Mouse (Mus musculus): ENCODE measurements around the gene Card6. TPM values are rescaled to one million over a fixed set of nuclear protein-coding genes. Genes with fewer than 3 reads are reported as not detected.

Gene Card6
- polyA plus RNA-seq, 1 experiment from 2014 or later = 0.72 TPM

GRCm38 (mm10) chr15:5121535-5122313 lies 13.4 kb upstream of the Card6 start:
- Histone ChIP-seq H3K27me3 (replicated peaks; ENCODE audit: control insufficient read depth, insufficient read depth, low read length) (no peaks in the 10 kb centered on the region), H3K27ac (ENCODE audit: low read depth, low read length) (no peak overlapping the region), H3K9me3 (replicated peaks; ENCODE audit: control insufficient read depth, low read length) (no peaks in the 10 kb centered on the region), H3K36me3 (ENCODE audit: control insufficient read depth, insufficient read depth, low read length) (peaks cover 65% of the 10 kb centered on the region), H3K4me1 (ENCODE audit: control insufficient read depth, insufficient read depth, low read length) (peaks cover 9% of the 10 kb centered on the region), H3K4me2 (ENCODE audit: low read length) (no peak overlapping the region), H3K4me3 (ENCODE audit: low read depth, low read length) (no peak overlapping the region), H3K9ac (ENCODE audit: low read length) (no peak overlapping the region)
- ATAC-seq (no peak), DNase-seq (ENCODE audit: low spot score) (no peak)
- WGBS = 88% methylated on average over 12 of the region's 12 CpGs

GRCm38 (mm10) chr15:5119707-5120106 lies 11.4 kb upstream of the Card6 start:
- DNase-seq (ENCODE audit: low spot score) (no peak), ATAC-seq (no peak)
- no peaks in the 10 kb centered on the region for H3K27me3 ChIP-seq (replicated peaks; ENCODE audit: control insufficient read depth, insufficient read depth, low read length)
- no peak overlapping the region for H3K9ac ChIP-seq (ENCODE audit: low read length)
- H3K36me3 ChIP-seq (ENCODE audit: control insufficient read depth, insufficient read depth, low read length) = peaks cover 62% of the 10 kb centered on the region
- WGBS = 88% methylated on average over 2 of the region's 2 CpGs
- no peak overlapping the region for H3K27ac ChIP-seq (ENCODE audit: low read depth, low read length)
- peaks cover 14% of the 10 kb centered on the region for H3K4me1 ChIP-seq (ENCODE audit: control insufficient read depth, insufficient read depth, low read length)
- H3K4me3 ChIP-seq (ENCODE audit: low read depth, low read length) = no peak overlapping the region
- H3K9me3 ChIP-seq (replicated peaks; ENCODE audit: control insufficient read depth, low read length) = no peaks in the 10 kb centered on the region
- H3K4me2 ChIP-seq (ENCODE audit: low read length) = no peak overlapping the region

GRCm38 (mm10) chr15:5119192-5119591 lies 10.9 kb upstream of the Card6 start:
- no peak overlapping the region for H3K27ac ChIP-seq (ENCODE audit: low read depth, low read length)
- 87% methylated on average over 2 of the region's 2 CpGs for WGBS
- no peaks in the 10 kb centered on the region for H3K27me3 ChIP-seq (replicated peaks; ENCODE audit: control insufficient read depth, insufficient read depth, low read length)
- peaks cover 14% of the 10 kb centered on the region for H3K4me1 ChIP-seq (ENCODE audit: control insufficient read depth, insufficient read depth, low read length)
- H3K36me3 ChIP-seq (ENCODE audit: control insufficient read depth, insufficient read depth, low read length) = peaks cover 57% of the 10 kb centered on the region
- no peak for ATAC-seq
- H3K9me3 ChIP-seq (replicated peaks; ENCODE audit: control insufficient read depth, low read length) = no peaks in the 10 kb centered on the region
- no peak overlapping the region for H3K9ac ChIP-seq (ENCODE audit: low read length)
- H3K4me2 ChIP-seq (ENCODE audit: low read length) = no peak overlapping the region
- H3K4me3 ChIP-seq (ENCODE audit: low read depth, low read length) = no peak overlapping the region
- no peak for DNase-seq (ENCODE audit: low spot score)

GRCm38 (mm10) chr15:5118626-5119025 lies 10.3 kb upstream of the Card6 start:
- Histone ChIP-seq H3K4me1 (ENCODE audit: control insufficient read depth, insufficient read depth, low read length) (peaks cover 14% of the 10 kb centered on the region), H3K9me3 (replicated peaks; ENCODE audit: control insufficient read depth, low read length) (no peaks in the 10 kb centered on the region), H3K36me3 (ENCODE audit: control insufficient read depth, insufficient read depth, low read length) (peaks cover 56% of the 10 kb centered on the region), H3K4me2 (ENCODE audit: low read length) (no peak overlapping the region), H3K27ac (ENCODE audit: low read depth, low read length) (no peak overlapping the region), H3K4me3 (ENCODE audit: low read depth, low read length) (no peak overlapping the region), H3K9ac (ENCODE audit: low read length) (no peak overlapping the region), H3K27me3 (replicated peaks; ENCODE audit: control insufficient read depth, insufficient read depth, low read length) (no peaks in the 10 kb centered on the region)
- ATAC-seq (no peak), DNase-seq (ENCODE audit: low spot score) (no peak)
- WGBS = 89% methylated on average over 9 of the region's 9 CpGs

GRCm38 (mm10) chr15:5117031-5117601 lies 8.8 kb upstream of the Card6 start:
- peak overlapping the region; percentile 87 for H3K4me2 ChIP-seq (ENCODE audit: low read length)
- no peak for ATAC-seq
- no peaks in the 10 kb centered on the region for H3K27me3 ChIP-seq (replicated peaks; ENCODE audit: control insufficient read depth, insufficient read depth, low read length)
- DNase-seq (ENCODE audit: low spot score) = no peak
- H3K4me3 ChIP-seq (ENCODE audit: low read depth, low read length) = peak overlapping the region; percentile 93
- H3K9ac ChIP-seq (ENCODE audit: low read length) = peak overlapping the region; percentile 97
- H3K36me3 ChIP-seq (ENCODE audit: control insufficient read depth, insufficient read depth, low read length) = peaks cover 44% of the 10 kb centered on the region
- peak overlapping the region; percentile 87 for H3K27ac ChIP-seq (ENCODE audit: low read depth, low read length)
- WGBS = 3% methylated on average over 22 of the region's 22 CpGs
- H3K9me3 ChIP-seq (replicated peaks; ENCODE audit: control insufficient read depth, low read length) = no peaks in the 10 kb centered on the region
- peaks cover 14% of the 10 kb centered on the region for H3K4me1 ChIP-seq (ENCODE audit: control insufficient read depth, insufficient read depth, low read length)

GRCm38 (mm10) chr15:5116270-5117030 lies 8.1 kb upstream of the Card6 start, which contains the start of gene Rpl37:
TSS of gene Rpl37 (plus strand) at chr15:5116645.
- under 1% methylated on average over 55 of the region's 55 CpGs for WGBS
- H3K36me3 ChIP-seq (ENCODE audit: control insufficient read depth, insufficient read depth, low read length) = peaks cover 38% of the 10 kb centered on the region
- H3K9ac ChIP-seq (ENCODE audit: low read length) = peak within 1 kb of the TSS; percentile 97
- peak within 1 kb of the TSS; percentile 87 for H3K27ac ChIP-seq (ENCODE audit: low read depth, low read length)
- H3K4me3 ChIP-seq (ENCODE audit: low read depth, low read length) = peak within 1 kb of the TSS; percentile 93
- peak; percentile 99 for ATAC-seq
- peak; percentile 99 for DNase-seq (ENCODE audit: low spot score)
- H3K4me1 ChIP-seq (ENCODE audit: control insufficient read depth, insufficient read depth, low read length) = peaks cover 14% of the 10 kb centered on the region
- no peaks in the 10 kb centered on the region for H3K9me3 ChIP-seq (replicated peaks; ENCODE audit: control insufficient read depth, low read length)
- H3K4me2 ChIP-seq (ENCODE audit: low read length) = peak within 1 kb of the TSS; percentile 87
- H3K27me3 ChIP-seq (replicated peaks; ENCODE audit: control insufficient read depth, insufficient read depth, low read length) = no peaks in the 10 kb centered on the region

GRCm38 (mm10) chr15:5115173-5115572 lies 6.8 kb upstream of the Card6 start:
- no peak overlapping the region for H3K27ac ChIP-seq (ENCODE audit: low read depth, low read length)
- no peak for DNase-seq (ENCODE audit: low spot score)
- WGBS = 64% methylated on average over 8 of the region's 8 CpGs

GRCm38 (mm10) chr15:5112651-5113050 lies 4.3 kb upstream of the Card6 start:
- H3K9ac ChIP-seq (ENCODE audit: low read length) = no peak overlapping the region
- no peak for ATAC-seq
- H3K27me3 ChIP-seq (replicated peaks; ENCODE audit: control insufficient read depth, insufficient read depth, low read length) = no peaks in the 10 kb centered on the region
- peaks cover 9% of the 10 kb centered on the region for H3K4me1 ChIP-seq (ENCODE audit: control insufficient read depth, insufficient read depth, low read length)
- no peaks in the 10 kb centered on the region for H3K9me3 ChIP-seq (replicated peaks; ENCODE audit: control insufficient read depth, low read length)
- H3K36me3 ChIP-seq (ENCODE audit: control insufficient read depth, insufficient read depth, low read length) = peaks cover 2% of the 10 kb centered on the region; the same call in 1 of the 2 replicates
- WGBS = 82% methylated on average over 3 of the region's 3 CpGs
- no peak overlapping the region for H3K27ac ChIP-seq (ENCODE audit: low read depth, low read length)
- no peak overlapping the region for H3K4me3 ChIP-seq (ENCODE audit: low read depth, low read length)
- H3K4me2 ChIP-seq (ENCODE audit: low read length) = no peak overlapping the region
- no peak for DNase-seq (ENCODE audit: low spot score)

More at GRCm38 (mm10) chr15:5115173-5115572, 6.8 kb upstream of the Card6 start:
- ATAC-seq = no peak
- no peak overlapping the region for H3K9ac ChIP-seq (ENCODE audit: low read length)
- peak overlapping the region; percentile 93; the same call in 1 of the 2 replicates for H3K4me3 ChIP-seq (ENCODE audit: low read depth, low read length)
- H3K36me3 ChIP-seq (ENCODE audit: control insufficient read depth, insufficient read depth, low read length) = peaks cover 26% of the 10 kb centered on the region
- H3K4me2 ChIP-seq (ENCODE audit: low read length) = peak overlapping the region; percentile 45
- H3K27me3 ChIP-seq (replicated peaks; ENCODE audit: control insufficient read depth, insufficient read depth, low read length) = no peaks in the 10 kb centered on the region
- H3K4me1 ChIP-seq (ENCODE audit: control insufficient read depth, insufficient read depth, low read length) = peaks cover 14% of the 10 kb centered on the region
- no peaks in the 10 kb centered on the region for H3K9me3 ChIP-seq (replicated peaks; ENCODE audit: control insufficient read depth, low read length)

Data from forebrain, embryonic 14.5 days (tissue).